Comparison of ENCODE assay signal across 28 mouse cellular contexts in genomic region chr3:138847809-138848208, GRCm38 (mm10).
"Had no signal": no experiment of that assay in that cellular context is flagged by ENCODE, and none has a peak within 500 bp of the region (broad histone marks: within the 10 kb centered on the region; RNA-seq: fewer than 3 reads in every experiment).

No protein-coding gene starts in this region.

- ATAC-seq: hindbrain, embryonic 16.5 days; inflammation-experienced regulatory T-cells, adult 6 months; intestine, embryonic 15.5 days; intestine, postnatal 0 days; liver, postnatal 0 days had no signal

- H3K36me3 ChIP-seq: heart, embryonic 13.5 days; heart, embryonic 15.5 days; hindbrain, embryonic 10.5 days; hindbrain, embryonic 12.5 days; intestine, embryonic 15.5 days; limb, embryonic 10.5 days; limb, embryonic 12.5 days; liver, embryonic 13.5 days; liver, embryonic 15.5 days had no signal

- H3K27ac ChIP-seq: gastrocnemius, adult 2 months; heart, adult 2 months; heart, embryonic 13.5 days; heart, embryonic 15.5 days; hindbrain, embryonic 10.5 days; hindbrain, embryonic 12.5 days; hindbrain, embryonic 14.5 days; intestine, embryonic 15.5 days; left cerebral cortex, adult 2 months; limb, embryonic 10.5 days; limb, embryonic 12.5 days; liver, embryonic 13.5 days; liver, embryonic 15.5 days had no signal

- H3K27me3 ChIP-seq: heart, embryonic 13.5 days; heart, embryonic 15.5 days; hindbrain, embryonic 12.5 days; intestine, embryonic 15.5 days; limb, embryonic 12.5 days; liver, embryonic 13.5 days; liver, embryonic 15.5 days had no signal

- H3K4me1 ChIP-seq: heart, embryonic 13.5 days; heart, embryonic 15.5 days; liver, embryonic 13.5 days; liver, embryonic 15.5 days had no signal

- H3K9me3 ChIP-seq: heart, embryonic 13.5 days; heart, embryonic 15.5 days; hindbrain, embryonic 10.5 days; hindbrain, embryonic 12.5 days; intestine, embryonic 15.5 days; limb, embryonic 10.5 days; limb, embryonic 12.5 days; liver, embryonic 13.5 days; liver, embryonic 15.5 days had no signal

- H3K4me2 ChIP-seq: heart, embryonic 11.5 days; heart, embryonic 13.5 days; heart, embryonic 15.5 days; hindbrain, embryonic 12.5 days; hindbrain, embryonic 14.5 days; intestine, embryonic 15.5 days; limb, embryonic 12.5 days; liver, embryonic 11.5 days; liver, embryonic 13.5 days; liver, embryonic 15.5 days had no signal

- H3K9ac ChIP-seq: heart, embryonic 13.5 days; heart, embryonic 15.5 days; hindbrain, embryonic 12.5 days; hindbrain, embryonic 14.5 days; intestine, embryonic 15.5 days; limb, embryonic 12.5 days; liver, embryonic 13.5 days; liver, embryonic 15.5 days; liver, postnatal 0 days had no signal

- DNase-seq: gastrocnemius, adult 2 months; gastrocnemius, postnatal 10 days; gastrocnemius, postnatal 36 days; heart, adult 2 months; heart, postnatal 4 days; kidney, adult 18-20 months; kidney, adult 8-10 months; kidney, postnatal 10 days; kidney, postnatal 25 days; kidney, postnatal 4 days; liver; liver, embryonic 13.5 days; liver, postnatal 0 days had no signal

- H3K4me3 ChIP-seq: gastrocnemius, adult 2 months; heart, adult 2 months; heart, embryonic 13.5 days; heart, embryonic 15.5 days; hindbrain, embryonic 10.5 days; hindbrain, embryonic 12.5 days; intestine, embryonic 15.5 days; left cerebral cortex, adult 2 months; limb, embryonic 10.5 days; limb, embryonic 12.5 days; liver, embryonic 13.5 days; liver, embryonic 15.5 days had no signal
